Mouse (Mus musculus) heart, postnatal 0 days (tissue): ENCODE results near the gene Palm2. TPM values are rescaled to one million over a fixed set of nuclear protein-coding genes. Genes with fewer than 3 reads are reported as not detected.

Experiments
- ATAC-seq: fragments of 200-750 bp; cut with Nextera tagmentation; 2 replicates; pipeline ENCODE4 v1.8.0; 2017; ENCODE audit warnings: low read depth, moderate number of reproducible peaks, moderate library complexity; ENCODE audit not compliant: insufficient read depth
- DNase-seq: peaks from one replicate; pipeline ENCODE4 v3.0.0-alpha.2; 2016; ENCODE audit warnings: low spot score
- H3K27ac ChIP-seq: fragments of 300-500 bp; sonication (generic); 2 replicates; pipeline ENCODE4 v1.5.1; 2014; ENCODE audit warnings: low read depth, mild to moderate bottlenecking
- H3K27me3 ChIP-seq: fragments of 300-500 bp; sonication (generic); 2 replicates; pipeline ENCODE4 v1.6.1; 2014; ENCODE audit warnings: low read length, mixed read lengths; ENCODE audit not compliant: control insufficient read depth, insufficient read depth
- H3K36me3 ChIP-seq: fragments of 300-500 bp; sonication (generic); replicated peaks from 2 replicates; pipeline ENCODE4 v1.6.1; 2014; ENCODE audit warnings: low read length, mixed read lengths; ENCODE audit not compliant: control insufficient read depth, insufficient read depth
- H3K4me1 ChIP-seq: fragments of 300-500 bp; sonication (generic); 2 replicates; pipeline ENCODE4 v1.6.1; 2014; ENCODE audit warnings: antibody characterized with exemption; ENCODE audit not compliant: control insufficient read depth, insufficient read depth
- H3K4me2 ChIP-seq: fragments of 300-500 bp; sonication (generic); 2 replicates; pipeline ENCODE4 v1.6.1; 2014; ENCODE audit warnings: low read depth, mild to moderate bottlenecking, low read length, moderate library complexity
- H3K4me3 ChIP-seq: fragments of 300-500 bp; sonication (generic); 2 replicates; pipeline ENCODE4 v1.5.1; 2014; ENCODE audit warnings: low read depth, low read length
- H3K9ac ChIP-seq: fragments of 300-500 bp; sonication (generic); replicated peaks from 2 replicates; pipeline ENCODE4 v1.6.1; 2014; ENCODE audit warnings: low read depth, low read length, mixed read lengths
- H3K9me3 ChIP-seq: fragments of 300-500 bp; sonication (generic); replicated peaks from 2 replicates; pipeline ENCODE4 v1.6.1; 2016; ENCODE audit warnings: low read length; ENCODE audit not compliant: control insufficient read depth
- CTCF ChIP-seq: IDR thresholded peaks from 2 replicates; pipeline ENCODE4 v1.5.1; 2016; ENCODE audit warnings: antibody characterized with exemption, control low read depth, low read depth
- EP300 ChIP-seq: IDR thresholded peaks from 2 replicates; pipeline ENCODE4 v1.6.1; 2016; ENCODE audit warnings: antibody characterized with exemption, low read depth
- WGBS: fragments of 180-500 bp; shearing (Covaris S2); extraction: QIAGEN DNeasy Blood & Tissue Kit; methylation state at CpG from one replicate; pipeline ENCODE4 v1.1.7; 2014; 5-methylcytosine and 5-hydroxymethylcytosine counted together
- polyA plus RNA-seq: library from polyadenylated mRNA; unstranded; fragments of >200 nt; fragmentation: Nextera tagmentation; extraction: Ambion mirVana; gene quantifications from 2 replicates; pipeline ENCODE4 v1.2.1, GENCODE M21; 2015
- total RNA-seq: library from RNA; depleted of rRNA; stranded (reverse); fragments of >200 nt; gene quantifications from 2 replicates; pipeline ENCODE4 v1.2.3, GENCODE M21; 2014; ENCODE audit warnings: low replicate concordance

The Palm2 gene
- total and polyA plus RNA-seq, 2 experiments from 2014 or later, result 6.6 to 12.6 TPM

- Histone ChIP-seq H3K9ac (no peak overlapping the region), H3K27ac (no peak overlapping the region), H3K36me3 (0 out of 2 replicates have a peak, but pooled peaks cover 4% of the 10 kb centered on the region), H3K4me2 (no peak overlapping the region), H3K9me3 (no peaks in the 10 kb centered on the region), H3K4me3 (no peak overlapping the region), H3K27me3 (no peaks in the 10 kb centered on the region), H3K4me1 (0 out of 2 replicates have a peak, but pooled peaks cover 4% of the 10 kb centered on the region)
- WGBS, result 92% methylated on average over 1 of the region's 1 CpGs
- DNase-seq (no peak), ATAC-seq (no peak)
- TF ChIP-seq CTCF, result no peak
- no peak for TF ChIP-seq EP300
Observed at GRCm38 (mm10) chr4:57719370-57719769, 285.3 kb downstream of the Palm2 start.

GRCm38 (mm10) chr4:57720869-57721361, 286.9 kb downstream of the Palm2 start:
- TF ChIP-seq CTCF (no peak), EP300 (no peak)
- peak overlapping the region; percentile 15; the same call in 1 of the 2 replicates for H3K27ac ChIP-seq
- WGBS, result 51% methylated on average over 7 of the region's 7 CpGs

GRCm38 (mm10) chr4:57722296-57722695, 288.2 kb downstream of the Palm2 start:
- DNase-seq (no peak), ATAC-seq (no peak)
- WGBS, result 85% methylated on average over 4 of the region's 4 CpGs
- Histone ChIP-seq H3K9ac (no peak overlapping the region), H3K27me3 (no peaks in the 10 kb centered on the region), H3K4me1 (0 out of 2 replicates have a peak, but pooled peaks cover 4% of the 10 kb centered on the region), H3K9me3 (no peaks in the 10 kb centered on the region), H3K4me3 (no peak overlapping the region), H3K4me2 (no peak overlapping the region), H3K27ac (no peak overlapping the region), H3K36me3 (0 out of 2 replicates have a peak, but pooled peaks cover 4% of the 10 kb centered on the region)
- TF ChIP-seq CTCF (no peak), EP300 (no peak)

More at GRCm38 (mm10) chr4:57720869-57721361, 286.9 kb downstream of the Palm2 start:
- Histone ChIP-seq H3K4me2 (no peak overlapping the region), H3K4me1 (0 out of 2 replicates have a peak, but pooled peaks cover 4% of the 10 kb centered on the region), H3K27me3 (no peaks in the 10 kb centered on the region), H3K9ac (no peak overlapping the region), H3K9me3 (no peaks in the 10 kb centered on the region), H3K36me3 (0 out of 2 replicates have a peak, but pooled peaks cover 4% of the 10 kb centered on the region), H3K4me3 (no peak overlapping the region)
- DNase-seq, result no peak
- ATAC-seq, result no peak

- DNase-seq, result no peak
- 70% methylated on average over 2 of the region's 2 CpGs for WGBS
Observed at GRCm38 (mm10) chr4:57723659-57724058, 289.6 kb downstream of the Palm2 start.

GRCm38 (mm10) chr4:57725569-57725968, 291.5 kb downstream of the Palm2 start:
- Histone ChIP-seq H3K27ac (no peak overlapping the region), H3K4me1 (peaks cover 21% of the 10 kb centered on the region), H3K9me3 (no peaks in the 10 kb centered on the region), H3K4me3 (no peak overlapping the region), H3K36me3 (no peaks in the 10 kb centered on the region), H3K27me3 (no peaks in the 10 kb centered on the region), H3K9ac (no peak overlapping the region), H3K4me2 (no peak overlapping the region)
- 79% methylated on average over 1 of the region's 1 CpGs for WGBS
- no peak for ATAC-seq
- DNase-seq, result no peak
- no peak for TF ChIP-seq CTCF
- no peak for TF ChIP-seq EP300

More at GRCm38 (mm10) chr4:57723659-57724058, 289.6 kb downstream of the Palm2 start:
- peaks cover 6% of the 10 kb centered on the region; the same call in 1 of the 2 replicates for H3K4me1 ChIP-seq
- no peak overlapping the region for H3K9ac ChIP-seq
- no peak overlapping the region for H3K27ac ChIP-seq
- no peaks in the 10 kb centered on the region for H3K9me3 ChIP-seq
- H3K4me2 ChIP-seq, result no peak overlapping the region
- H3K27me3 ChIP-seq, result no peaks in the 10 kb centered on the region
- TF ChIP-seq EP300, result no peak
- TF ChIP-seq CTCF, result peak; percentile 47
- ATAC-seq, result no peak
- H3K4me3 ChIP-seq, result no peak overlapping the region
- H3K36me3 ChIP-seq, result no peaks in the 10 kb centered on the region
